Mouse (Mus musculus) right cerebral cortex, postnatal 4 days (tissue): ENCODE results near the gene Ifitm10.
"Not testable (repeated sequence)": the region's sequence is repeated elsewhere in the genome, so short reads cannot be mapped to it uniquely, and the experiment has no call there.

Source experiments
- DNase-seq: peaks from one replicate; pipeline ENCODE4 v3.0.0-alpha.2; 2022

The Ifitm10 gene

GRCm38 (mm10) chr7:142319124-142319523, 54.4 kb downstream of the Ifitm10 start:
- DNase-seq: no peak

- no peak for DNase-seq
Observed at GRCm38 (mm10) chr7:142317216-142317615, 56.3 kb downstream of the Ifitm10 start.

GRCm38 (mm10) chr7:142316558-142316957, 57.0 kb downstream of the Ifitm10 start:
- peak; percentile 41 for DNase-seq

GRCm38 (mm10) chr7:142314600-142315285, 58.8 kb downstream of the Ifitm10 start:
- no peak for DNase-seq

- DNase-seq: not testable (repeated sequence)
Observed at GRCm38 (mm10) chr7:142303929-142304328, 69.6 kb downstream of the Ifitm10 start.

GRCm38 (mm10) chr7:142303249-142303648, 70.3 kb downstream of the Ifitm10 start, which contains the start of gene Krtap5-4:
Krtap5-4 (plus strand) TSS chr7:142303549.
- no peak for DNase-seq

GRCm38 (mm10) chr7:142297018-142297417, 76.5 kb downstream of the Ifitm10 start, which contains the start of gene Krtap5-1:
Krtap5-1 (minus strand) TSS chr7:142297118.
- not testable (repeated sequence) for DNase-seq

GRCm38 (mm10) chr7:142296108-142296507, 77.4 kb downstream of the Ifitm10 start:
- DNase-seq: not testable (repeated sequence)

- no peak for DNase-seq
Observed at GRCm38 (mm10) chr7:142295418-142295817, 78.1 kb downstream of the Ifitm10 start.

GRCm38 (mm10) chr7:142293851-142294250, 79.7 kb downstream of the Ifitm10 start:
- DNase-seq: peak; percentile 16

GRCm38 (mm10) chr7:142285910-142286612, 87.5 kb downstream of the Ifitm10 start:
- not testable (repeated sequence) for DNase-seq

- DNase-seq: peak; percentile 25
Observed at GRCm38 (mm10) chr7:142285130-142285835, 88.3 kb downstream of the Ifitm10 start.

GRCm38 (mm10) chr7:142284615-142285080, 88.9 kb downstream of the Ifitm10 start:
- DNase-seq: peak; percentile 98

- DNase-seq: peak; percentile 45
Observed at GRCm38 (mm10) chr7:142284023-142284591, 89.4 kb downstream of the Ifitm10 start.

- DNase-seq: not testable (repeated sequence)
Observed at GRCm38 (mm10) chr7:142282847-142283246, 90.7 kb downstream of the Ifitm10 start.

GRCm38 (mm10) chr7:142279291-142279690, 94.3 kb downstream of the Ifitm10 start:
- DNase-seq: not testable (repeated sequence)

GRCm38 (mm10) chr7:142278183-142278582, 95.4 kb downstream of the Ifitm10 start:
- DNase-seq: peak; percentile 79
